Mouse (Mus musculus) thymus, postnatal 25 days (tissue): Measurements from ENCODE around the gene Rasal1.

ENCODE experiments used
- DNase-seq: peaks from one replicate; pipeline ENCODE4 v3.0.0; 2022

Gene Rasal1

GRCm38 (mm10) chr5:120696865-120697264, 48.3 kb downstream of the Rasal1 start:
- no peak for DNase-seq

GRCm38 (mm10) chr5:120698181-120698580, 49.6 kb downstream of the Rasal1 start:
- no peak for DNase-seq

GRCm38 (mm10) chr5:120698801-120699391, 50.3 kb downstream of the Rasal1 start:
- DNase-seq: no peak

- no peak for DNase-seq
Measured at GRCm38 (mm10) chr5:120700996-120701790, 52.6 kb downstream of the Rasal1 start.

GRCm38 (mm10) chr5:120702421-120702820, 53.8 kb downstream of the Rasal1 start:
- DNase-seq: no peak

GRCm38 (mm10) chr5:120702969-120703368, 54.4 kb downstream of the Rasal1 start:
- no peak for DNase-seq

- no peak for DNase-seq
Measured at GRCm38 (mm10) chr5:120703660-120704059, 55.0 kb downstream of the Rasal1 start.

- DNase-seq: no peak
Measured at GRCm38 (mm10) chr5:120704421-120704820, 55.8 kb downstream of the Rasal1 start.

GRCm38 (mm10) chr5:120706541-120706940, 57.9 kb downstream of the Rasal1 start:
- DNase-seq: no peak

- no peak for DNase-seq
Measured at GRCm38 (mm10) chr5:120706976-120707375, 58.4 kb downstream of the Rasal1 start.

GRCm38 (mm10) chr5:120710161-120710825, 61.7 kb downstream of the Rasal1 start:
- peak; percentile 20 for DNase-seq

GRCm38 (mm10) chr5:120710826-120711248, 62.2 kb downstream of the Rasal1 start:
- DNase-seq: peak; percentile 16

GRCm38 (mm10) chr5:120711416-120711815, 62.8 kb downstream of the Rasal1 start:
- DNase-seq: peak; percentile 75

- no peak for DNase-seq
Measured at GRCm38 (mm10) chr5:120711827-120712226, 63.2 kb downstream of the Rasal1 start, which contains the start of gene Dtx1. TSS of gene Dtx1 (minus strand) at chr5:120711927.

GRCm38 (mm10) chr5:120712721-120713120, 64.1 kb downstream of the Rasal1 start:
- no peak for DNase-seq

- DNase-seq: peak; percentile 86
Measured at GRCm38 (mm10) chr5:120714314-120714713, 65.7 kb downstream of the Rasal1 start.

- DNase-seq: no peak
Measured at GRCm38 (mm10) chr5:120717136-120717535, 68.5 kb downstream of the Rasal1 start.

GRCm38 (mm10) chr5:120718600-120719378, 70.2 kb downstream of the Rasal1 start:
- no peak for DNase-seq

- DNase-seq: no peak
Measured at GRCm38 (mm10) chr5:120721005-120721404, 72.4 kb downstream of the Rasal1 start.

GRCm38 (mm10) chr5:120725811-120726455, 77.3 kb downstream of the Rasal1 start:
- DNase-seq: no peak
